Mouse (Mus musculus) midbrain, embryonic 11.5 days (tissue): ENCODE results near the gene Asb11. TPM values are rescaled to one million over a fixed set of nuclear protein-coding genes. Genes with fewer than 3 reads are reported as not detected.

Experiments used
- ATAC-seq: fragments of 200-750 bp; cut with Nextera tagmentation; 2 replicates; pipeline ENCODE4 v1.8.0; 2017; ENCODE audit warnings: moderate TSS enrichment, moderate library complexity; ENCODE audit not compliant: low FRiP score
- DNase-seq: peaks from one replicate; pipeline ENCODE4 v3.0.0; 2015; ENCODE audit warnings: low spot score; ENCODE audit errors: missing footprints
- H3K27ac ChIP-seq: fragments of 300-500 bp; sonication (generic); 2 replicates; pipeline ENCODE4 v1.5.1; 2014; ENCODE audit warnings: low read depth, low read length
- H3K27me3 ChIP-seq: fragments of 300-500 bp; sonication (generic); 2 replicates; pipeline ENCODE4 v1.6.1; 2014; ENCODE audit warnings: mild to moderate bottlenecking, low read length, moderate library complexity, mixed read lengths; ENCODE audit not compliant: control insufficient read depth, insufficient read depth
- H3K36me3 ChIP-seq: fragments of 300-500 bp; sonication (generic); 2 replicates; pipeline ENCODE4 v1.6.1; 2014; ENCODE audit warnings: mild to moderate bottlenecking, low read length, moderate library complexity, mixed read lengths; ENCODE audit not compliant: control insufficient read depth, insufficient read depth
- H3K4me1 ChIP-seq: fragments of 300-500 bp; sonication (generic); 2 replicates; pipeline ENCODE4 v1.6.1; 2014; ENCODE audit warnings: low read length; ENCODE audit not compliant: control insufficient read depth, insufficient read depth
- H3K4me2 ChIP-seq: fragments of 300-500 bp; sonication (generic); 2 replicates; pipeline ENCODE4 v1.6.1; 2014; ENCODE audit warnings: mild to moderate bottlenecking, moderate library complexity
- H3K4me3 ChIP-seq: fragments of 300-500 bp; sonication (generic); 2 replicates; pipeline ENCODE4 v1.5.1; 2014; ENCODE audit warnings: low read depth, low read length
- H3K9ac ChIP-seq: fragments of 300-500 bp; sonication (generic); 2 replicates; pipeline ENCODE4 v1.6.1; 2014; ENCODE audit warnings: low read length
- H3K9me3 ChIP-seq: fragments of 300-500 bp; sonication (generic); 2 replicates; pipeline ENCODE4 v1.6.1; 2016; ENCODE audit warnings: low read length; ENCODE audit not compliant: control insufficient read depth
- WGBS: fragments of 180-500 bp; shearing (Covaris S2); extraction: QIAGEN DNeasy Blood & Tissue Kit; methylation state at CpG from one replicate; pipeline ENCODE4 v1.1.7; 2014; 5-methylcytosine and 5-hydroxymethylcytosine counted together
- polyA plus RNA-seq: library from polyadenylated mRNA; unstranded; fragments of >200 nt; fragmentation: Nextera tagmentation; extraction: Ambion mirVana; gene quantifications from 2 replicates; pipeline ENCODE4 v1.2.1, GENCODE M21; 2014

Gene Asb11
- polyA plus RNA-seq, 1 experiment from 2014 or later = not detected

- no peak for ATAC-seq
- DNase-seq = no peak
- Histone ChIP-seq H3K27ac (no peak overlapping the region), H3K27me3 (no peaks in the 10 kb centered on the region; the same call in none of the 2 replicates), H3K36me3 (peaks cover 2% of the 10 kb centered on the region; the same call in 1 of the 2 replicates), H3K4me2 (no peak overlapping the region), H3K9me3 (no peaks in the 10 kb centered on the region), H3K4me3 (no peak overlapping the region), H3K4me1 (no peaks in the 10 kb centered on the region), H3K9ac (no peak overlapping the region)
- WGBS = 94% methylated on average over 9 of the region's 9 CpGs
Measured at GRCm38 (mm10) chrX:164432682-164433081, 4.1 kb upstream of the Asb11 start.

- DNase-seq = no peak
- Histone ChIP-seq H3K36me3 (no peaks in the 10 kb centered on the region), H3K4me1 (no peaks in the 10 kb centered on the region), H3K4me3 (no peak overlapping the region), H3K9ac (no peak overlapping the region), H3K27ac (no peak overlapping the region), H3K27me3 (no peaks in the 10 kb centered on the region; the same call in none of the 2 replicates), H3K9me3 (no peaks in the 10 kb centered on the region), H3K4me2 (no peak overlapping the region)
- ATAC-seq = no peak
- WGBS = 87% methylated on average over 7 of the region's 7 CpGs
Measured at GRCm38 (mm10) chrX:164439462-164439861, 2.7 kb downstream of the Asb11 start.

- Histone ChIP-seq H3K36me3 (no peaks in the 10 kb centered on the region), H3K9me3 (no peaks in the 10 kb centered on the region), H3K4me3 (no peak overlapping the region), H3K4me2 (no peak overlapping the region), H3K27me3 (no peaks in the 10 kb centered on the region; the same call in none of the 2 replicates), H3K9ac (no peak overlapping the region), H3K4me1 (no peaks in the 10 kb centered on the region), H3K27ac (no peak overlapping the region)
- DNase-seq = no peak
- WGBS = 67% methylated on average over 2 of the region's 2 CpGs
- ATAC-seq = no peak
Measured at GRCm38 (mm10) chrX:164440140-164440539, 3.3 kb downstream of the Asb11 start.

DNA sequence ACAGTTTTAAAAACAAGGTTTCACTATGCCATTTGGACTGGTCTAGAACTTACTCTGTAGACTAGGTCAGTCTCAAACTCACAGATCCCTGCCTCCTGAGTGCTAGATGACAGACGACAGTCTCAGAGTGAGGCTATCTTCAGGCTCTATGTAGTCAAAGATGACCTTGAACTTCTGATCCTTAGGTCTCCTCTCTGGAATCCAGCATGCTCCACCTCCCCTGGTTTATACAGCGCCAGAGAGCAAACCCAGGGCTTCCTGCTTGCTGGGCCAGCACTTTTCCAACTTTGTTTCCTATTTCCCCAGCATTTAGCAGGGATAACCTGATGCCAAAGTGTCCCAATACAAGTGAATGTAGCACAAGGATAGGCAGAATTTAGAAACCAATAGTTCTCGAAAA, 3.9 kb downstream of the Asb11 start:
- Histone ChIP-seq H3K9me3 (no peaks in the 10 kb centered on the region), H3K4me2 (no peak overlapping the region), H3K4me3 (no peak overlapping the region), H3K4me1 (no peaks in the 10 kb centered on the region), H3K27ac (no peak overlapping the region), H3K36me3 (no peaks in the 10 kb centered on the region), H3K27me3 (no peaks in the 10 kb centered on the region; the same call in none of the 2 replicates), H3K9ac (no peak overlapping the region)
- DNase-seq (no peak), ATAC-seq (no peak)
- WGBS = 75% methylated on average over 3 of the region's 3 CpGs

DNA sequence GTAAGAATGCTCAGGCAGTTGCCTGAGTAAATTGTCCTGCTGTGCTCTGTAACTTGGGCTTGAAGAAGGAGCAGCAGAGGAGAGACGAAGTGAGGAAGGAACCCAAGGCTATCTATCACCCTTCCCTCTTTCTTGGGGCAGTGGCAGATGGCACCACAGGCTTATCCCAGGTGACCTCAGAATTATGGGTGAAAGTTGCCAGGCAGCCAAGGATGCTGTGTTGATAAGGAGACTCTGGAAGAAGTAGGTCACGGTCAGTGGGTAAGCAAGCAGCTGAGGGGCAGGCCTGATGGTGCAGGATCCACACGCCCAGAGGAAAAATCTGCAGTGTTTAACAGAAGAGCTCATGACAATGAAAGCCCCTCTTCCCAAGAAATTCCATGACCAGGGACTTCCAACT, 4.5 kb downstream of the Asb11 start:
- Histone ChIP-seq H3K27me3 (no peaks in the 10 kb centered on the region; the same call in 1 of the 2 replicates), H3K9me3 (no peaks in the 10 kb centered on the region), H3K4me2 (no peak overlapping the region), H3K27ac (no peak overlapping the region), H3K9ac (no peak overlapping the region), H3K4me1 (no peaks in the 10 kb centered on the region), H3K4me3 (no peak overlapping the region), H3K36me3 (no peaks in the 10 kb centered on the region)
- DNase-seq (no peak), ATAC-seq (no peak)
- WGBS = 74% methylated on average over 3 of the region's 3 CpGs

GRCm38 (mm10) chrX:164445601-164446000, 8.8 kb downstream of the Asb11 start:
- no peak for ATAC-seq
- H3K4me1 ChIP-seq = no peaks in the 10 kb centered on the region
- WGBS = 89% methylated on average over 12 of the region's 12 CpGs

DNA sequence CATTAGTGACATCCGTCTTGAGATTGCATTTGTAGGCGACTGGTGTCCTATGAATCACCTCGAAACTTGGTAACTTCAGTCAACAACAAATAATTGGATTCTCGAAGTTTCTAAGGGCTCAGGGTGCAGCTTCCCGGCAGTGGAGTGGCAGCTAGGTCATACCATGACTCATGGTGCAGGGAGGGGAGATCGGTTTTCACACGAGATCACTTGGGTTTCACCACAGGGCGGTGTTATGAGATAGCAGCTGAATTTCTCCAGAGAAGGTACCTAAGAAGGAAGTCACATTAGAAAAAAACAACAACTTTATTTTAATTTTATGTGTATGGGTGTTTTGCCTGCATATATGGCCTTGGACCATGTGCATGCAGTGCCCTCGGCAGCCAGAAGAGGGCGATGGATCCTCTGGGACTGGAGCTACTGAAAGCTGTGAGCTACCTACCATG, 9.3 kb downstream of the Asb11 start:
- Histone ChIP-seq H3K4me2 (no peak overlapping the region), H3K27me3 (no peaks in the 10 kb centered on the region), H3K36me3 (no peaks in the 10 kb centered on the region), H3K9ac (no peak overlapping the region), H3K9me3 (no peaks in the 10 kb centered on the region), H3K4me1 (no peaks in the 10 kb centered on the region), H3K27ac (no peak overlapping the region), H3K4me3 (no peak overlapping the region)
- WGBS = 82% methylated on average over 10 of the region's 10 CpGs
- ATAC-seq (no peak), DNase-seq (no peak)

More at GRCm38 (mm10) chrX:164445601-164446000, 8.8 kb downstream of the Asb11 start:
- no peak overlapping the region for H3K9ac ChIP-seq
- H3K27ac ChIP-seq = no peak overlapping the region
- no peak for DNase-seq
- H3K36me3 ChIP-seq = no peaks in the 10 kb centered on the region
- no peaks in the 10 kb centered on the region for H3K27me3 ChIP-seq
- no peak overlapping the region for H3K4me3 ChIP-seq
- no peaks in the 10 kb centered on the region for H3K9me3 ChIP-seq
- H3K4me2 ChIP-seq = no peak overlapping the region

DNA sequence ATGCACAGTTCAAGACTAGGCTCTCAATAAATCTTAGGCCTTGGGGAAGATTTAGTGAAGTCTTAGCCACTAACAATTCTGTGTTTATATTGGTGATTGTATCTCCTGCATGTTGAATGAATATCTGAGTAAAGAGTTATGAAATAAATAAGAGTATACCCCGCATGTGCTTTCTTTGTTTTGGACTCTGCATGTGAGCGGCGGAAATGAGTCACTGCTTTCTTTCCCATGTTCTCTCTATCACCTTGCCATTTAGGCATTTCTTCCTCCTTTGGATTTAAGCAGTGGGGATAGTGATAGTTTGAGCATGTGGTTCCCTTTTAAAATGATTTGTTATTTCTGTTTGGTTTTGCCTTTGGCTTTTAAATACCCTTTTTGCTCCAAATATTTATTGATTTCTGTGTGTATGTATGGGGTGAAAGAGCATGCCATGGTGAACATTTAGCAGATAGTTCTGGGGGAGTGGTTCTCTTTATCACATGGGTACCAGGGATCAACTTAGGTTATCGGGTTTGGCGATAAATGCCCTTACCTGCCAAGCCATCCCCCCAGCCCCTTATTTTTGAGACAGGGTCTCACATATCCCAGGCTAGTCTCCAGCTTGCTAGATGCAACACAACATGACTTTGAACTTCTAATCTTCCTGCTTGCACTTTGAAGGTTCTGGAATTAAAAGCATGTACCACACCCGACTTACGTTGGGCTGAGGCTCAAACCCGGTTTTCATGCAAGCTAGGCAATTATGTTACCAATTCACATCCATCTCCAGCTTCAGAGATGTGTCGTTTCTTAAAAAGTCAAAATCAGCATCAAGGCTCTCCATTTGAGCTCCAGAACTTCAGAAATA, 10.3 kb downstream of the Asb11 start:
- ATAC-seq (no peak), DNase-seq (no peak)
- Histone ChIP-seq H3K4me3 (no peak overlapping the region), H3K36me3 (no peaks in the 10 kb centered on the region), H3K27me3 (no peaks in the 10 kb centered on the region), H3K9me3 (no peaks in the 10 kb centered on the region), H3K9ac (no peak overlapping the region), H3K4me2 (no peak overlapping the region), H3K27ac (no peak overlapping the region), H3K4me1 (no peaks in the 10 kb centered on the region)
- WGBS = 93% methylated on average over 9 of the region's 9 CpGs

DNA sequence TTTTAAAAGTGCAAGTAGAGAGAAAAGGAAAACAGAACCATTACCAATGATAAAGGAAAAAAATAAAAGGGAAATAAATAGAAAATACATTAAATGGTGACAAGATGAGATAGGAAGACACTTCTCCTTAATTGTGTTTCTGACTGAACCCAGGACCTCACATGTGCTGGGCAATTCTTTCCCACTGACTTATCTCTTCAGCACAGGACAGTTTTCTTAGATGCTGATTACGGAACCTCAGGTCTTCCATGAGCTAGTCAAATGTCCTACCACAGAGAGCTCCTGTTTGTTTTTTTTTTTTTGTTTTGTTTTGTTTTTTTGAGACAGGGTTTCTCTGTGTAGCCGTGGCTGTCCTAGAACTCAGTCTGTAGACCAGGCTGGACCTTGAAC, 10.9 kb downstream of the Asb11 start:
- no peaks in the 10 kb centered on the region; the same call in 1 of the 2 replicates for H3K27me3 ChIP-seq
- H3K36me3 ChIP-seq = no peaks in the 10 kb centered on the region
- H3K9me3 ChIP-seq = no peaks in the 10 kb centered on the region
- no peaks in the 10 kb centered on the region for H3K4me1 ChIP-seq
- no peak overlapping the region for H3K4me3 ChIP-seq
- no peak overlapping the region for H3K9ac ChIP-seq
- 88% methylated on average over 2 of the region's 2 CpGs for WGBS
- H3K27ac ChIP-seq = no peak overlapping the region
- no peak overlapping the region for H3K4me2 ChIP-seq
- DNase-seq = no peak
- no peak for ATAC-seq
